Mouse (Mus musculus) layer of hippocampus, postnatal 10 days (tissue): ENCODE data around the gene Mex3a. TPM values are rescaled to one million over a fixed set of nuclear protein-coding genes. Genes with fewer than 3 reads are reported as not detected.

Experiments used
- DNase-seq, 2 experiments: peaks; one replicate each; pipeline ENCODE4 v3.0.0; 2021; ENCODE audit warnings: low spot score in 2 of 2
- total RNA-seq, 2 experiments: library from RNA; stranded (reverse); gene quantifications; 2 replicates each; pipeline ENCODE4 v1.2.3; 2021

Gene Mex3a
- total RNA-seq, 2 experiments from 2014 or later = 17.0 to 18.5 TPM

- DNase-seq = no peak
These were observed 10.3 kb downstream of the Mex3a start for GRCm38 (mm10) chr3:88542486-88542885.

- no peak for DNase-seq
These were observed 11.0 kb downstream of the Mex3a start for GRCm38 (mm10) chr3:88543174-88543573.

GRCm38 (mm10) chr3:88543651-88544410, 11.6 kb downstream of the Mex3a start:
- no peak for DNase-seq

DNA sequence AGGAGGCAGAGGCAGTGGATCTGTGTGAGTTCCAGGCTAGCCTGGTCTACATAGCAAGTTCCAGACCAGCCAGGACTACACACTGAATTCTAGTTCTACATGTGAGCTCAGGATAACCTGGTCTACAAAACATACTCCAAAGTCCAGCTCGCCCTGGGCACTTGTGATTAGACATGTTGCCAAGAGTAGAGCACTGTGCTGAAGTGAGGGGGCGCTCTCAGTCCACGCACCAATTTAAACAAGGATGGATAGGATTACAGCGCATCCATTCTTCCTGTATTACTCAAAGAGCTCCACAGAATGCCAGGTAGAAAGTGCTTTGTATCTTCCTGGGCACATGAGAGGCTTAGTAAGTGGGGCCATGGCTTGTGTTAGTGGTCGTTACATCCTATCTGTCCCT, 12.3 kb downstream of the Mex3a start:
- DNase-seq = no peak

DNA sequence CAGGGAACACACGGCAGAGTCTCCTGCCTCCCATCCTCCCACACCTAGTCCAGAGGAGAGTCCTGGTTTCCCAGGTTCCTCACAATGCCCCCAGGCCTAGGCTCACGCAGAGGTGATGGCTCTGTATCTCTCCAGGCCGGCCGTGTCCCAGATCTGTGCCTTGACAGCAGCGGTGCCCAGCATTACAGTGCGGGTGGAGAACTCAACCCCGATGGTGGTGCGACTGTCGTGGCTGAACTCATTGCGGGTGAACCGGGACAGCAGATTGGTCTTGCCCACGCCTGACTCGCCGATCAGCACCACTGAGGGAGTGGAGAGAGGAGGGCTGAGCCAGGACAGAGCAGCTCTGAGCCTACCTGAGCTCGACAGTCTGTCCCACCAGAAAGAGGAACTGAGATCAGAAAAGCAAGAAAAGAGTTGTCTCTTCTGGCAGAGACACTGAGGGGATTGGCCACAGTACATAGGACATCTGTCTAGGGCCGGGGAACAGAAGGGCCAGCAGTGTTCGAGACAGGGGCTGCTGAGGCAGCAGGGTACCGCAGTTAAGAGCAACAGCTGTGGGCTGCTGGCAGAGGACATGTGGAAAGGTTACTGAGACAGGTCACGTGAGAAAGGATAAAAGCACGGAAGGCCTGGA, 12.9 kb downstream of the Mex3a start:
- DNase-seq = no peak

DNA sequence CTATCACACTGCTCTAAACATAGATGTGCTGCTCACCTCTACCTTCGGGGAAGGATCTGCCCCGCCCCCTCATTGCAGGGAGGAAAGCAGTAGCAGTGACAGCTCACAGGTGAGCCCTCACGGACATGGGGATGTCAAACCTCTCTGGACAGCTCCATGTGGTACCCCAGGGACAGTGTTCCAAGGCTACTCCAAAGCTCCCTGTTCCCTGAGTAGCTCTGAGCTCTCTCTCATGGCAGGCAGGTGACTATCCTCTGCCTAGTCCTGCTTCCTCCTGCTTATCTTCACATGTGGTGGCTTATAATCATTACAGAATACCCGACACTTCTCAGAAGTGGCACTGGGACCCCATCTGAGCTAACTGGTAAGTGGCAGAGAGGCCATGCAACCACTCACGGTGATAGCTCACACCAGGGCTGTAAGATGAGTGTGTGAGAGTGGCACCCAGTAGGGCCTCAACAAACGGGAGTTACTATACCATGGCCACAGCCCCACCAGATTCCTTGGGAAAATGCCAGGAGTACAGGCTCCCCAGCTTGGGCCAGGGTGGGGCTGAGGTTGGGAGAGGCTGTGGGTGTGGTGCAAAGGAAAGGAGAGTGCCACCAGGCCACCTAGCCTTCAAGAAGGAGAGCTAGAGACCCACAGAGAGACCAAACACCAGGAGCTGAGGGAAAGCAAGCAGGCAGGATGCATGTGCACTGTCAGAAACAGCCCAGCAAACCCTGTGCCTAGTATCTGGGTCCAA, 14.7 kb downstream of the Mex3a start:
- DNase-seq = no peak

DNA sequence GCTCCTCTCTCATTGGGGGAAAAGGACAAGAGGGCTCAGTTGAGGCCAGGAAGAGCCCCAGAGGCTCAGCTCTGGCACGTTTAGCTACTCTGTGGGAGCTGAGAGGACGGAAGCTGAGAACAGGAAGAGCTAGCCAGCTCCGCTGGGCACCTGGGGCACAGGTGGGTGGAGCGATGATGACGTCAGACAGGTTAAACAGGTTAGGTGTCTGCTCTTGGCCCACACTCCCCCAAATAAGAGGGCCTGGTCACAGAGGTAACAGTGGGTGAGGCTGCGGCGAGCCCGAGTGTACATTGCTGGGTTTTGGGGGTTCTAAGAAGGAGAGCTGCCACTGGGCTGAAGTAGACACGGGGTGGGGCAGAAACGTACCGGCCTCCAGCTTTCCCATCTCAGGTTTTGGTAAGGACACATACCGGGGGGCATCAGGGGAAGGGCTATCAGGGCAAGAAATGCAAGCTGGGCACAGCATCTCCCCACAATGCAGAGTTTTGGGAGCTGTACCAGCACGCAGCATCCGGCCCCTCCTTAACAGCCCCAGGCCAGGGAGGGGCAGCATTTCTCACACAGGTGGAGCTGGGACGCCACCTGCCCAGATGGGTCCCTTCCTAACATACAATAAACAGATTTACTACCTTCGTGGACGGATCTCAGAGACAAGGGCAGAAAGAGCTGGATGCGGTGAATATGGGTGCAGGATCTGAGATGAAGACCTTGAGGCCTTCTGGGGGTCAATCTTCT, 16.2 kb downstream of the Mex3a start, which contains the start of gene Rab25:
TSS of gene Rab25 (minus strand) at position 121 of the 738 bp plus-strand sequence.
- no peak for DNase-seq

GRCm38 (mm10) chr3:88551586-88551985, 19.4 kb downstream of the Mex3a start:
- DNase-seq = no peak

- DNase-seq = no peak
These were observed 20.0 kb downstream of the Mex3a start for GRCm38 (mm10) chr3:88552082-88552645.

- peak; percentile 97 to 98 for DNase-seq
These were observed 20.7 kb downstream of the Mex3a start, which contains the start of gene Lamtor2 for GRCm38 (mm10) chr3:88552676-88553524. Lamtor2 (minus strand) TSS chr3:88553074.

- DNase-seq = peak; percentile 93 to 94
These were observed 21.3 kb downstream of the Mex3a start, which contains the start of gene Ubqln4 for GRCm38 (mm10) chr3:88553525-88553879. Ubqln4 (plus strand) TSS chr3:88553758.

DNA sequence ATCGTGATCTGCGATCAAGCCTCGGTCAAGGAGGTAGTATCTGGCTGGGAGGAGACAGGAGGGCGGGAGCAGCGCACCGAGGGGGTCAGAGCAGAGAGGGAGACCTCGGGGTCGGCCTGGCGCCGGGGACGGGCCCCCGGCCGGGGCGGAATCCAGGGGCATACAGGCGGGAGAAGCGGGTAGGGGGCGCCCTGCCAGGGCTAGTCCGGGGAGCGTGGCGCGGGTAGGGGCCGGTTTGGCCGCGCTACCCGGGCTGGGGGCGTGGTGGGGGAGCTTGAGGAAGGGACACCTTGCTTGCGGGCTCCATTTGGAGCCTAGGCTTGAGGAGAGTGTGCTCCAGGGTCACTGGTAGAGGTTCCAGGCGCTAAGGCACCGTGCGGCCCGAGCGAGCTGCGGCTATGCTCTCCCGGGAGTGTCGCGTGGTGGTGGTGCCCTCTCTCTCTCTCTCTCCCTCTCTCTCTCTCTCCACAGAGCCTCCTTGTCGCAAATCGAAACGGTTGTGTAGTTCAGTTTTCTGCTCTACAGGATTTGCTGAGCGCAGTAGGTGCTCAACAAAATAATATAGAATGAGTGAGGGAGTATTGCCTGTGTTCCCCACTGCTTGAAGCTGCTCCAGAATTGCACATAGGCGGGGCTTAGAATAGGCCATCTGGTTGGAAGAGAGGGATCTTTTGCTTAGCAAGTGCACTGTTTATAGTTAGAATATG, 21.8 kb downstream of the Mex3a start:
- peak in 1 of 2 experiments; percentile 82 for DNase-seq

GRCm38 (mm10) chr3:88555069-88555605, 22.9 kb downstream of the Mex3a start:
- DNase-seq = no peak

DNA sequence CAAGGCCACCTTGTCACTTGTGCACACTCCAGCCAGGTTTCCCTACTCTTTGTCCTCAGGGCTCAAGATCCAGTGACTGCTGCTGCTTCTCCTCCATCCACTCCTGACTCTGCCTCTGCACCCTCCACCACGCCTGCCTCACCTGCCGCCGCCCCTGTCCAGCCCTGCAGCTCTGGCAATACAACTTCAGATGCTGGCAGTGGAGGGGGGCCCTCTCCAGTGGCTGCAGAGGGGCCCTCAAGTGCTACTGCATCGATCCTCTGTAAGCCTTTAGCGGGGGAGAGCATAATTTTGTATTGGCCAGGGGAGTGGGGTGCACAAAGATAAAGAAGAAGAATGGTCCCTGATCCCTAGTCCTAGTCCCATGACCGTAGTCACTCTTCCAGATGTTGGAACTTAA, 23.5 kb downstream of the Mex3a start:
- DNase-seq = no peak

DNA sequence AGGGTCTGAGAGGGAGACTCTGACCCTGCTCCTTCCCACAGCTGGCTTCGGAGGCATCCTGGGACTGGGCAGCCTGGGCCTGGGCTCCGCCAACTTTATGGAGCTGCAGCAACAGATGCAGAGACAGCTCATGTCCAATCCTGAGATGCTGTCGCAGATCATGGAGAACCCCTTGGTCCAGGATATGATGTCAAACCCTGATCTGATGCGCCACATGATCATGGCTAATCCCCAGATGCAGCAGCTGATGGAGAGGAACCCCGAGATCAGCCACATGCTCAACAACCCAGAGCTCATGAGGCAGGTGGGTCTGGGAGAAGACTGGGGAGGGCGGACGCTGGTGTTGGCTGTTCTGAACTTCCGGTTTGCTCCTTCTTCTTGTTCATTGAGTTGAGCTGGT, 24.4 kb downstream of the Mex3a start:
- DNase-seq = no peak

GRCm38 (mm10) chr3:88559596-88559995, 27.4 kb downstream of the Mex3a start:
- no peak for DNase-seq

DNA sequence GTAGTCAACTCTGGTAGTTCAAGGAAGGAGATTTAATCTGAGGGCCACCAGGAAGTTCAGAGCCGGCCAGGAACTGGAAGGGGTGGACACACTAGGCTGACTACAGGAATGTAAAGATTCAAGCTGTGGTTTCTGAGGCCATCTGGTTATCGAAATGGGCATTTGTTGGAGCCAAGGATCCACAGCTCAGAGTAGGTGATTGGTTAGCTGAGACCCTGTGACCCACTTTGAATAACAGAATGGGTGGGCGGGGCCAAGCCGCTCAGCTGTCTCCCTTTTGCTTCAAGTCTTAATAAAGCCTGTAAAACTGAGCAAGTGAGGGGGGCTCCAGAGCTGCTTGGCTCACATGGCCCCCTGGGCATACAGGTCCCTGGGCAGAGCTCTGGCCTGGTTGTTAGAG, 29.8 kb downstream of the Mex3a start:
- no peak for DNase-seq

DNA sequence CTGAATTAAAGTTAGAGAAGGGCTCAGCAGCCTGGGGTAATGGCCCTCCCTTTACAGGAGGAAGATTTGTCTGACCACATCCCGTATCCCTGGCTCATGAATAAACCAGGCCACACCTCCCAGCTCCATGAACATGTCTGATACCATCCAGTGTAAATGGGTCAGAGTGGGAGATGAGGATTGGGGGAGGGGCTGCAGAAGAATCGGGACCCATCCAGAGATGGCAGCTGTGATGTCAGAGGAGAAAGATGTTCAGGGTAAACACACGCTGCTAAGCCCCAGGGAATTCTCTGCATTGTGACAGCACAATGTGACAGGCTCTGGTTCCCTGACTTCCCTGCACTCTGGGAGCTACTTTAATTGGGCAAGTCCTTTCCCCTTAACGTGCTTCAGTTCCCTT, 31.2 kb downstream of the Mex3a start:
- no peak for DNase-seq

- DNase-seq = no peak
These were observed 31.8 kb downstream of the Mex3a start for GRCm38 (mm10) chr3:88563966-88564365.
